37 mouse cellular contexts compared by ENCODE assay signal in genomic region chr12:104142427-104142826, GRCm38 (mm10). TPM values are rescaled to one million over a fixed set of nuclear protein-coding genes. Genes with fewer than 3 reads are reported as not detected.
DNase-seq lines count a peak whose midpoint lies in the region; ATAC-seq and TF ChIP-seq lines count a peak whose summit lies in the region.
"Had no signal": no experiment of that assay in that cellular context is flagged by ENCODE, and none has a peak within 500 bp of the region (broad histone marks: within the 10 kb centered on the region; RNA-seq: fewer than 3 reads in every experiment).

No protein-coding gene starts in this region.

- no peak for TF ChIP-seq EP300 in stomach, postnatal 0 days (optimal IDR thresholded peaks at IDR 0.05)

- no peak overlapping the region for H3K4me2 ChIP-seq in limb, embryonic 11.5 days (ENCODE audit: low read depth, severe bottlenecking)
- no peak overlapping the region for H3K4me2 ChIP-seq in stomach, postnatal 0 days (replicated peaks; ENCODE audit: low read depth)
- H3K4me2 ChIP-seq in hindbrain, embryonic 14.5 days (replicated peaks) = no peak overlapping the region
- H3K4me2 ChIP-seq in intestine, postnatal 0 days (replicated peaks; ENCODE audit: low read depth) = no peak overlapping the region
- H3K4me2 ChIP-seq: embryonic facial prominence, embryonic 13.5 days; forebrain, embryonic 12.5 days; forebrain, embryonic 15.5 days; heart, embryonic 11.5 days; hindbrain, embryonic 13.5 days had no signal

- H3K27ac ChIP-seq in limb, embryonic 11.5 days (replicated peaks; ENCODE audit: low read depth, low read length) = no peak overlapping the region
- no peak overlapping the region for H3K27ac ChIP-seq in limb, embryonic 10.5 days
- no peak overlapping the region for H3K27ac ChIP-seq in thymus, adult 2 months (ENCODE audit: control insufficient read depth, insufficient read depth, low read length)
- no peak overlapping the region for H3K27ac ChIP-seq in stomach, postnatal 0 days (replicated peaks)
- H3K27ac ChIP-seq in hindbrain, embryonic 14.5 days = no peak overlapping the region
- no peak overlapping the region for H3K27ac ChIP-seq in intestine, postnatal 0 days (ENCODE audit: low read depth, low read length)
- H3K27ac ChIP-seq: embryonic facial prominence, embryonic 10.5 days; embryonic facial prominence, embryonic 13.5 days; forebrain, embryonic 12.5 days; forebrain, embryonic 15.5 days; hindbrain, embryonic 10.5 days; hindbrain, embryonic 13.5 days; hindbrain, postnatal 0 days had no signal

- no peak overlapping the region for H3K9ac ChIP-seq in limb, embryonic 11.5 days (ENCODE audit: low read length)
- H3K9ac ChIP-seq in stomach, postnatal 0 days (ENCODE audit: low read length) = no peak overlapping the region
- no peak overlapping the region for H3K9ac ChIP-seq in hindbrain, embryonic 14.5 days
- no peak overlapping the region for H3K9ac ChIP-seq in intestine, postnatal 0 days (ENCODE audit: low read depth, low read length)
- H3K9ac ChIP-seq: embryonic facial prominence, embryonic 13.5 days; forebrain, embryonic 12.5 days; forebrain, embryonic 15.5 days; hindbrain, embryonic 13.5 days had no signal

- no peak for TF ChIP-seq POLR2A in thymus, adult 2 months (IDR thresholded peaks at IDR 0.05; ENCODE audit: control insufficient read depth, extremely low read depth, insufficient read depth, low read length, poor library complexity)

- H3K4me1 ChIP-seq in limb, embryonic 11.5 days (ENCODE audit: control insufficient read depth, insufficient read depth, low read length) = no peaks in the 10 kb centered on the region
- no peaks in the 10 kb centered on the region for H3K4me1 ChIP-seq in limb, embryonic 10.5 days
- no peaks in the 10 kb centered on the region for H3K4me1 ChIP-seq in thymus, adult 2 months (replicated peaks; ENCODE audit: control insufficient read depth, insufficient read depth, low read length)
- no peaks in the 10 kb centered on the region for H3K4me1 ChIP-seq in stomach, postnatal 0 days (replicated peaks; ENCODE audit: control insufficient read depth, insufficient read depth)
- H3K4me1 ChIP-seq in hindbrain, embryonic 14.5 days (replicated peaks; ENCODE audit: control insufficient read depth, insufficient read depth, low read length) = no peaks in the 10 kb centered on the region
- H3K4me1 ChIP-seq in intestine, postnatal 0 days (replicated peaks; ENCODE audit: control insufficient read depth, insufficient read depth, low read length) = no peaks in the 10 kb centered on the region
- H3K4me1 ChIP-seq: embryonic facial prominence, embryonic 10.5 days; embryonic facial prominence, embryonic 13.5 days; forebrain, embryonic 12.5 days; forebrain, embryonic 15.5 days; hindbrain, embryonic 10.5 days; hindbrain, embryonic 13.5 days had no signal

- no peak overlapping the region for H3K4me3 ChIP-seq in limb, embryonic 11.5 days (ENCODE audit: low read depth, low read length)
- H3K4me3 ChIP-seq in limb, embryonic 10.5 days = no peak overlapping the region
- no peak overlapping the region for H3K4me3 ChIP-seq in thymus, adult 2 months (ENCODE audit: control insufficient read depth, insufficient read depth, low read length)
- no peak overlapping the region for H3K4me3 ChIP-seq in stomach, postnatal 0 days (ENCODE audit: low read depth, low read length)
- H3K4me3 ChIP-seq in hindbrain, embryonic 14.5 days (replicated peaks; ENCODE audit: low read length) = no peak overlapping the region
- H3K4me3 ChIP-seq in intestine, postnatal 0 days (ENCODE audit: low read depth, low read length) = no peak overlapping the region
- H3K4me3 ChIP-seq: embryonic facial prominence, embryonic 10.5 days; embryonic facial prominence, embryonic 13.5 days; erythroblast, embryonic 14.5 days; forebrain, embryonic 12.5 days; forebrain, embryonic 15.5 days; hindbrain, embryonic 10.5 days; hindbrain, embryonic 13.5 days had no signal

- WGBS in limb, embryonic 11.5 days = 75% methylated on average over 1 of the region's 1 CpGs
- WGBS in limb, embryonic 10.5 days = 35% methylated on average over 1 of the region's 1 CpGs
- 9% methylated on average over 1 of the region's 1 CpGs for WGBS in thymus, adult 2 months
- WGBS in stomach, postnatal 0 days = 22% methylated on average over 1 of the region's 1 CpGs
- 56% methylated on average over 1 of the region's 1 CpGs for WGBS in hindbrain, embryonic 14.5 days
- 58% methylated on average over 1 of the region's 1 CpGs for WGBS in intestine, postnatal 0 days

- no peak for TF ChIP-seq CTCF in thymus, adult 2 months (IDR thresholded peaks at IDR 0.05; ENCODE audit: borderline replicate concordance, control insufficient read depth, extremely low read depth, insufficient read depth, low read length, poor library complexity)
- TF ChIP-seq CTCF in stomach, postnatal 0 days (IDR thresholded peaks at IDR 0.05; ENCODE audit: low read depth) = no peak
- no peak for TF ChIP-seq CTCF in intestine, postnatal 0 days (IDR thresholded peaks at IDR 0.05; ENCODE audit: low read depth)

- DNase-seq in limb, embryonic 11.5 days (ENCODE audit: low spot score) = peak; percentile 7
- no peak for DNase-seq in limb, embryonic 10.5 days (ENCODE audit: low spot score)
- peak; percentile 0 for DNase-seq in thymus, adult 2 months
- DNase-seq in thymus, postnatal 4 days = no peak
- peak; percentile 8 for DNase-seq in stomach, postnatal 0 days (ENCODE audit: low spot score)
- no peak for DNase-seq in hindbrain, embryonic 14.5 days (ENCODE audit: low spot score)
- DNase-seq: adrenal gland, adult 2 months; adrenal gland, postnatal 14 days; B cell, adult 2 months; cerebellum, adult 11-12 months; cerebellum, adult 8-10 months; cerebellum, postnatal 10 days; embryo, embryonic 11 days; gastrocnemius, postnatal 10 days; gastrocnemius, postnatal 36 days; kidney, adult 11 months had no signal

- ATAC-seq in limb, embryonic 11.5 days (ENCODE audit: insufficient number of reproducible peaks, low FRiP score, low TSS enrichment, low read depth) = no peak
- peak; percentile 82 to 92 for ATAC-seq in hematopoietic stem cell, adult 5-6 weeks (replicated peaks in 1 of 2; ENCODE audit: insufficient read depth in 1 of 2, low FRiP score in 2 of 2, low TSS enrichment in 1 of 2, low read depth in 1 of 2, poor library complexity in 2 of 2, severe bottlenecking in 2 of 2)
- no peak for ATAC-seq in stomach, postnatal 0 days (ENCODE audit: low FRiP score, low TSS enrichment)
- ATAC-seq in hindbrain, embryonic 14.5 days (ENCODE audit: low FRiP score) = no peak
- ATAC-seq in intestine, postnatal 0 days = no peak
- ATAC-seq: forebrain, embryonic 15.5 days; hindbrain, postnatal 0 days; Patski had no signal

- no peaks in the 10 kb centered on the region for H3K9me3 ChIP-seq in limb, embryonic 11.5 days (ENCODE audit: control insufficient read depth, low read length)
- no peaks in the 10 kb centered on the region for H3K9me3 ChIP-seq in limb, embryonic 10.5 days (replicated peaks)
- H3K9me3 ChIP-seq in stomach, postnatal 0 days (ENCODE audit: control insufficient read depth, low read length) = no peaks in the 10 kb centered on the region
- H3K9me3 ChIP-seq in hindbrain, embryonic 14.5 days (ENCODE audit: control insufficient read depth, low read length) = no peaks in the 10 kb centered on the region
- no peaks in the 10 kb centered on the region for H3K9me3 ChIP-seq in intestine, postnatal 0 days (ENCODE audit: control insufficient read depth)
- H3K9me3 ChIP-seq: embryonic facial prominence, embryonic 10.5 days; embryonic facial prominence, embryonic 13.5 days; forebrain, embryonic 12.5 days; forebrain, embryonic 15.5 days; hindbrain, embryonic 10.5 days; hindbrain, embryonic 13.5 days had no signal

- H3K36me3 ChIP-seq in limb, embryonic 11.5 days (ENCODE audit: control insufficient read depth, insufficient read depth, low read length) = no peaks in the 10 kb centered on the region
- H3K36me3 ChIP-seq in limb, embryonic 10.5 days = no peaks in the 10 kb centered on the region
- H3K36me3 ChIP-seq in thymus, adult 2 months (ENCODE audit: control insufficient read depth, insufficient read depth, low read length) = no peaks in the 10 kb centered on the region
- no peaks in the 10 kb centered on the region for H3K36me3 ChIP-seq in stomach, postnatal 0 days (ENCODE audit: control insufficient read depth, insufficient read depth, low read length)
- H3K36me3 ChIP-seq in hindbrain, embryonic 14.5 days (replicated peaks; ENCODE audit: control insufficient read depth, insufficient read depth) = no peaks in the 10 kb centered on the region
- no peaks in the 10 kb centered on the region for H3K36me3 ChIP-seq in intestine, postnatal 0 days (ENCODE audit: control insufficient read depth, insufficient read depth)
- H3K36me3 ChIP-seq: embryonic facial prominence, embryonic 10.5 days; embryonic facial prominence, embryonic 13.5 days; forebrain, embryonic 12.5 days; forebrain, embryonic 15.5 days; G1E; hindbrain, embryonic 10.5 days; hindbrain, embryonic 13.5 days had no signal

- no peaks in the 10 kb centered on the region for H3K27me3 ChIP-seq in limb, embryonic 11.5 days (ENCODE audit: control insufficient read depth, insufficient read depth, low read length)
- H3K27me3 ChIP-seq in limb, embryonic 10.5 days (ENCODE audit: low read depth, poor library complexity, severe bottlenecking) = no peaks in the 10 kb centered on the region
- H3K27me3 ChIP-seq in thymus, adult 2 months (ENCODE audit: control insufficient read depth, insufficient read depth, low read length) = no peaks in the 10 kb centered on the region
- H3K27me3 ChIP-seq in stomach, postnatal 0 days (ENCODE audit: control insufficient read depth, insufficient read depth, low read length) = no peaks in the 10 kb centered on the region
- H3K27me3 ChIP-seq in hindbrain, embryonic 14.5 days (ENCODE audit: control insufficient read depth, insufficient read depth, low read length) = no peaks in the 10 kb centered on the region
- H3K27me3 ChIP-seq in intestine, postnatal 0 days (replicated peaks; ENCODE audit: control insufficient read depth, insufficient read depth, low read length) = peaks cover 3% of the 10 kb centered on the region; the same call in 1 of the 2 replicates
- H3K27me3 ChIP-seq: embryonic facial prominence, embryonic 13.5 days; forebrain, embryonic 12.5 days; forebrain, embryonic 15.5 days; hindbrain, embryonic 13.5 days; Patski had no signal

RNA-seq across cellular contexts. Expression of gene Serpina3c, which starts 11.2 kb away (rescaled TPM):
- polyA plus RNA-seq in limb, embryonic 11.5 days (2014; fragmentation: Nextera tagmentation; extraction: Ambion mirVana) = not detected in 2 replicates
- 0.09 TPM in 1 of 2 replicates, not detected in the other for polyA plus RNA-seq in limb, embryonic 10.5 days (2016; fragmentation: Nextera tagmentation; extraction: Ambion mirVana)
- 0.91 and 1.7 TPM in 2 replicates for polyA plus RNA-seq in thymus, adult 2 months (2012; rRNA removed)
- not detected in 2 replicates for total RNA-seq in hematopoietic stem cell, adult 5-6 weeks (2017)
- 0.04 TPM in 1 of 2 replicates, not detected in the other for polyA plus RNA-seq in stomach, postnatal 0 days (2015; fragmentation: Nextera tagmentation; extraction: Ambion mirVana)
- polyA plus RNA-seq in hindbrain, embryonic 14.5 days (2014; fragmentation: Nextera tagmentation; extraction: Ambion mirVana) = not detected in 2 replicates
- polyA plus RNA-seq in intestine, postnatal 0 days (2015; fragmentation: Nextera tagmentation; extraction: Ambion mirVana) = 0.09 TPM in 1 of 2 replicates, not detected in the other
- total RNA-seq: CH12.LX; hindbrain, postnatal 0 days had no signal
- polyA plus RNA-seq: embryonic facial prominence, embryonic 10.5 days; embryonic facial prominence, embryonic 13.5 days; erythroblast, embryonic 14.5 days; forebrain, embryonic 12.5 days; forebrain, embryonic 15.5 days; G1E; heart, embryonic 11.5 days; heart, embryonic 14.5 days; hindbrain, embryonic 10.5 days; hindbrain, embryonic 13.5 days; intestine, embryonic 14.5 days had no signal

RNA-seq across cellular contexts. Expression of gene Serpina3b, which starts 14.6 kb away (rescaled TPM):
- not detected in 2 replicates for polyA plus RNA-seq in limb, embryonic 11.5 days (2014; fragmentation: Nextera tagmentation; extraction: Ambion mirVana)
- not detected in 2 replicates for polyA plus RNA-seq in limb, embryonic 10.5 days (2016; fragmentation: Nextera tagmentation; extraction: Ambion mirVana)
- 0.09 and 0.19 TPM in 2 replicates for polyA plus RNA-seq in thymus, adult 2 months (2012; rRNA removed)
- total RNA-seq in hematopoietic stem cell, adult 5-6 weeks (2017) = not detected in 2 replicates
- 0.05 TPM in 1 of 2 replicates, not detected in the other for polyA plus RNA-seq in stomach, postnatal 0 days (2015; fragmentation: Nextera tagmentation; extraction: Ambion mirVana)
- polyA plus RNA-seq in hindbrain, embryonic 14.5 days (2014; fragmentation: Nextera tagmentation; extraction: Ambion mirVana) = 0.09 TPM in 1 of 2 replicates, not detected in the other
- not detected in 2 replicates for polyA plus RNA-seq in intestine, postnatal 0 days (2015; fragmentation: Nextera tagmentation; extraction: Ambion mirVana)
- total RNA-seq: CH12.LX; gastrocnemius, adult 18-20 months; gastrocnemius, postnatal 10 days; gastrocnemius, postnatal 36 days; heart, adult 8-10 months; heart, postnatal 25 days; hindbrain, postnatal 0 days had no signal
- polyA plus RNA-seq: adrenal gland, adult 2 months; embryonic facial prominence, embryonic 10.5 days; embryonic facial prominence, embryonic 13.5 days; erythroblast, embryonic 14.5 days; forebrain, embryonic 12.5 days; forebrain, embryonic 15.5 days; G1E; heart, embryonic 14.5 days; heart, postnatal 0 days; hindbrain, embryonic 10.5 days; hindbrain, embryonic 13.5 days; hindbrain, postnatal 0 days; intestine, embryonic 14.5 days; Patski had no signal

RNA-seq across cellular contexts. Expression of gene Serpina3a, which starts 29.9 kb away (rescaled TPM):
- polyA plus RNA-seq in limb, embryonic 11.5 days (2014; fragmentation: Nextera tagmentation; extraction: Ambion mirVana) = not detected in 2 replicates
- polyA plus RNA-seq in limb, embryonic 10.5 days (2016; fragmentation: Nextera tagmentation; extraction: Ambion mirVana) = not detected in 2 replicates
- polyA plus RNA-seq in thymus, adult 2 months (2012; rRNA removed) = 0.10 TPM in 1 of 2 replicates, not detected in the other
- not detected in 2 replicates for total RNA-seq in hematopoietic stem cell, adult 5-6 weeks (2017)
- not detected in 2 replicates for polyA plus RNA-seq in stomach, postnatal 0 days (2015; fragmentation: Nextera tagmentation; extraction: Ambion mirVana)
- not detected in 2 replicates for polyA plus RNA-seq in hindbrain, embryonic 14.5 days (2014; fragmentation: Nextera tagmentation; extraction: Ambion mirVana)
- polyA plus RNA-seq in intestine, postnatal 0 days (2015; fragmentation: Nextera tagmentation; extraction: Ambion mirVana) = 0.09 and 0.21 TPM in 2 replicates
- total RNA-seq: adrenal gland, adult 2 months; adrenal gland, postnatal 14 days; adrenal gland, postnatal 4 days; CH12.LX; gastrocnemius, adult 18-20 months; gastrocnemius, postnatal 10 days; gastrocnemius, postnatal 36 days; heart, adult 8-10 months; heart, postnatal 25 days; hindbrain, postnatal 0 days had no signal
- polyA plus RNA-seq: adrenal gland, adult 2 months; embryonic facial prominence, embryonic 10.5 days; embryonic facial prominence, embryonic 13.5 days; erythroblast, embryonic 14.5 days; forebrain, embryonic 12.5 days; forebrain, embryonic 15.5 days; G1E; heart, embryonic 11.5 days; heart, embryonic 14.5 days; heart, postnatal 0 days; hindbrain, embryonic 10.5 days; hindbrain, embryonic 13.5 days; hindbrain, postnatal 0 days; intestine, embryonic 14.5 days; Patski had no signal

RNA-seq across cellular contexts. Expression of gene Serpina5, which starts 41.5 kb away (rescaled TPM):
- polyA plus RNA-seq in limb, embryonic 11.5 days (2014; fragmentation: Nextera tagmentation; extraction: Ambion mirVana) = not detected in 2 replicates
- not detected in 2 replicates for polyA plus RNA-seq in limb, embryonic 10.5 days (2016; fragmentation: Nextera tagmentation; extraction: Ambion mirVana)
- 0.05 TPM in 1 of 2 replicates, not detected in the other for polyA plus RNA-seq in thymus, adult 2 months (2012; rRNA removed)
- not detected in 2 replicates for total RNA-seq in hematopoietic stem cell, adult 5-6 weeks (2017)
- polyA plus RNA-seq in stomach, postnatal 0 days (2015; fragmentation: Nextera tagmentation; extraction: Ambion mirVana) = 0.07 and 0.10 TPM in 2 replicates
- not detected in 2 replicates for polyA plus RNA-seq in hindbrain, embryonic 14.5 days (2014; fragmentation: Nextera tagmentation; extraction: Ambion mirVana)
- polyA plus RNA-seq in intestine, postnatal 0 days (2015; fragmentation: Nextera tagmentation; extraction: Ambion mirVana) = 0.18 and 0.24 TPM in 2 replicates
- total RNA-seq: CH12.LX; G1E; gastrocnemius, adult 18-20 months; gastrocnemius, postnatal 10 days; gastrocnemius, postnatal 36 days; heart, adult 8-10 months; heart, postnatal 25 days had no signal
- polyA plus RNA-seq: adrenal gland, adult 2 months; embryonic facial prominence, embryonic 10.5 days; embryonic facial prominence, embryonic 13.5 days; erythroblast, embryonic 14.5 days; forebrain, embryonic 12.5 days; forebrain, embryonic 15.5 days; G1E; heart, embryonic 11.5 days; heart, embryonic 14.5 days; heart, postnatal 0 days; hindbrain, embryonic 10.5 days; hindbrain, embryonic 13.5 days; hindbrain, postnatal 0 days; intestine, embryonic 14.5 days had no signal

Comparison
In these comparisons a context has a peak if more than half of its experiments do, and no peak if none do; other contexts are left out.
1. DNase-seq: peak in limb, embryonic 11.5 days (single experiment), thymus, adult 2 months (single experiment) and stomach, postnatal 0 days (single experiment); none in limb, embryonic 10.5 days (single experiment), thymus, postnatal 4 days (single experiment) and hindbrain, embryonic 14.5 days (single experiment).
2. ATAC-seq: peak in hematopoietic stem cell, adult 5-6 weeks (2 of 2); none in limb, embryonic 11.5 days (single experiment), stomach, postnatal 0 days (single experiment), hindbrain, embryonic 14.5 days (single experiment) and intestine, postnatal 0 days (single experiment).